Mouse (Mus musculus) yolk sac, embryonic 10.5 days (tissue): ENCODE results near the gene Heg1.

Experiments used
- DNase-seq: peaks from one replicate; pipeline ENCODE4 v3.0.0-alpha.2; 2017; ENCODE audit warnings: low spot score

Gene Heg1

DNA sequence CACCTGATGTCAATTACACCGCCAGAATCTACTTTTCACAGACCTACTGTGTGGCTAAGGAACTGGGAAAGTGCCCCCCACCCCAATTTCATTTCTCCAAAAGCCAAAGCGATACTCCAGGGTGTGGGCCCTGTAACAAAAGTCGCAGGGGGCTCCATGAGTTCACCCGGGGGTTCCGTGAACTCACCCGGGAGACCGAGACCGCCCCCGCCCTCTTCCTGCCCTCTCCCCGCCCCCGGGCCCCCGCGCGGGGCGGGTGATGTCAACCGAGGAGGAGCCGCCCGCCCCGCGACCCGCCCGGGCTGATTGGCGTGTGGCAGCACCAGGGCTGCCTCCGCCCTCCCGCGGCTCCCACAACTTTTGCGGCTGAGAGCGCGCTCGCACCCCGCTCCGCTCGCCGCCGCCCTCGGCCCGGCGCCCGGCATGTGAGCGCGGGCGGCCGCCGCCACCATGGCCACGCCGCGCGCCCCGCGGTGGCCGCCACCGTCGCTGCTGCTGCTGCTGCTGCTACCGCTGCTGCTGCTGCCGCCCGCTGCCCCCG lies at the start of gene Heg1:
Heg1 (plus strand) TSS at position 209 of the 541 bp plus-strand sequence.
- peak; percentile 68 for DNase-seq

DNA sequence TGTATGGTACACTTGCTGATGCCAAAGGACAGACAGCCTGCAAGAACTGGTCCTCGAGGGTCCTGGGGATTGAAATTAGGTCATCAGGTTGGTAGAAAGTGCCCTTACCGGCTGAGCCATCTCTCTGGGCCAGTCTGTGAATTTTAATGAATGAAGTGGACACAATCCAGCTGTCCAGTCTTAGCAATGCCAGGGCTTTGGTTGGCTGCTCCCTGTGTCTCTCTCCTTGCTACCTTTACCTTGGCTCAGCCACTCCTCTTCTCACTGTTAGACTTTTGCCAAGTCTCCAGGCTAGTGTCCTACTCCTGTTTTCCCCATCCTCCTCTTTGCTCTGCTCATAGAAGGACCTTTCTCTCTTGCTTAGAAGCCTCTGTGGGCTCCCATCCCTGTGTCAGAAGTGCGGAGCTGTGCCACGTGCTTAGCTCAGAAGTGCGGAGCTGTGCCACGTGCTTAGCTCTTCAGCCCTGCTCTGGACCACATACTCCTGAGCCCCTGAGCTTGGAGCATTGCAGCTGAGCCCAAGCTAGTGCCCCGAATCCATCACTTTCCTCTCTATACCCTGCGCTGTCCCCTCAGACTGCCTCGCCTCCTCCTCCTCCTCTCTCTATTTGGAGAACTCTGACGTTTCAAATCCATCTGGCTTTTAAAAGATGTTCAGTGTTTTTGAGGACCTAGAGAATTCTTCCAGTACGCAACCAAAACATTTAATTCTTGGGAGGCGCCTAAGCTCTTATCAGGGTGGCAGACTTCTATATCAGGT lies 48.2 kb upstream of the Heg1 start:
- no peak for DNase-seq

DNA sequence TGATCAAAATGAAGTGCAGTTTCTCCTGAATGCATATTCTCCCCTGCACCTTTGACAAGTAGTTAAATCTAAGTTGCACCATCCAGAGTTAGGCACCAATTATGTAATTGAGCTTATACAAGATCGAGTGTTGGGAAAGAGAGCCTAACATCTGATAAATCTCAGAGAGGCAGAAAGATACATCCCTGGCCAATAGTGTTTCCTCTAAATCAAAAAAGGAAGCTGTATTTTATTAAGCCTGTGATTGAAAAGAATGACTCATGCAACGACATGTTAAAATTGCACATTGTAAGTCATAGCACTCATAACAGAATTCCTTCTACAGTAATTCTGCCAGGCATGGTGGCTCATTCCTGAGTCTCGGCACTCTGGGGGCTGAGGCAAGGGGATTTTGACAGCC lies 42.4 kb upstream of the Heg1 start:
- DNase-seq = no peak

DNA sequence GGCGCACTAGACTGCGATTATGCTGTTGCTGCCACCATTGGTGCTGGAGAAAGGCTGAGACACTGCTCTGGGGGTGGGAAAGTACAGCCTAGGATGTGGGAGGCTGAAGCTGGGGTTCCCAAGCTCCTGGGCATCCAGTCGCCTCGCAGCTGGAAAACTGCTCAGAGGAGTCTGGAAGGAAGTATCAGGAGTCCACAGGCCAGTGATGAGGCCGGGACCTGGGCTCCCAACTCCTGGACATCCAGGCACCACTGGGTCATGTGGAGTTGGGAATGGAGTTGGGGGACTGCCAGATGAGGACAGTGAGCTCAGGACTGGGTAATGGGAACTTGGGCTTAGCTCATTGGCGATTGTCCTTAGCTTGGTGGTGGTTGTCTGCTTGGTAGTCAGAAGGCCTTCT lies 31.1 kb upstream of the Heg1 start:
- no peak for DNase-seq

DNA sequence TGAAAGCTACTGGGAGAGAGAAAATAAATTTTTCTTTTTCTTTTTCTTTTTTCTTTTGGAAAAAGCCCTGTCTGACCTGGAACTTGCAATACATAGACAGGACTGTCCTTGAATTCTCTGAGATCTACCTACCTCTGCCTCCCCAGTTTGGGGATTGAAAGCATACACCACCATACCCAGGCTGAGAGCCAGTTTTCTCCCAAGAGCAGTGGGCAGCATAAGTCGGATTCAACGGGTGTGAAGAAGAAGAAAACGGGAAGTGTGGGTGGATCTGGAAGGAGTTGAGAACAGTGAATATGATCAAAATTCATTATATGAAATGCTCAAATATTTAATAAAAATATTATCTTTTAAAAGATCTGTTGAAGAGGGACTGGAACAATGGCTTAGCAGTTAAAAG lies 28.7 kb upstream of the Heg1 start:
- DNase-seq = no peak

DNA sequence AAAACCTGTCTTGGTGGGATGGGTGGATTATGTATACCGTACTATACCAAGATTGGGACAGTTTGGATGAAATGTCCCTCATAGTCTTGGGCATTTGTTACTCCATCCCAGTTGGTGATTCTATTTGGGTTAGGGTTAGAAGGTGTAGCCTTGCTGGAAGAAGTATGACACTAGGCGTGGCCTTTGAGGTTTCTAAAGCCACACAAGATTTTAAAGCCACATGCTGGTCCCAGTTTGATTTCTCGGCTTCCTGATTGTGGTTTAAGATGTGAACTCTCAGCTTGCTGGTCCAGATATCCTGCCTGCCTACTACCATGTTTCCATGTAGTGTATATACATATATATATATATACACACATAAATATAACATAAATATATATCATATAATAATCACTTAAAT lies 27.0 kb upstream of the Heg1 start:
- DNase-seq = no peak

DNA sequence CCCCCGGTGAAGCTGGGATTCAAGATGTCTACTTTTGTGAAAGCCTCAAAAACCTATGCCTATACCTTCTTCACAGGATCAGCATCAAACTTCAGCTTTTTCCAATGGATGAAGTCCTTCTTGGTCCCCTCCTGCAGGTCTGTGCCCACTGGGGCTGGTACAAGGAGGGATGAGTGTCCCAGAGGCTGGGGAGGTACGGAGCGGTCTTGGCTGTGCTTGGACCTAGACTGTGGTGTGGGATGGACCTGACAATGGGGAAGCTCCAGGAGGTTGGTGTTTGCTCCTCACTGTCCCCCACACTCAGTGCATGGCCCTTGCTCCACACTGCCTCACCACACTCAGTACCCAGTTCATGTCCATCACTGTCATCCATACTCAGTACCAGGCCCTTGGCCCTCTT lies 26.0 kb upstream of the Heg1 start:
- DNase-seq = no peak

DNA sequence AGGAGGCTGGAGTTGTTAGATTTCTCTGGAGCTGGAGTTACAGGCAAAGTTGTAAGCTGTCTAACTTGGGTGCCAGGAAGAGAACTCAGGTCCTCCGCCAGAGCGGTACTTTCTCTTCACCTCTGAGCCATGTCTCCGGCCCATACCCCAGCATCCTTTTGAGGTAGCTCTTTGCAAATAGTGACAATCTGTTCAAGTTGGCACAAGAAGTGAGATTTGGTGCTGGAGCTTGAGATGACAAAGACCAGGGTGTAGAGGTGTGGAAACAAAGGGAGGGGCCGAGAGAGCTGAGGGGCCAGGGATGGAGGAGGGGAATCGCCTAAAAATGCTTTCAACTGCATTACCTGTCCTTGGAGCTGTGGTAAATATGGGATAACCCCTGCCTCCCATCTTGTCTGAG lies 24.6 kb upstream of the Heg1 start:
- DNase-seq = no peak

DNA sequence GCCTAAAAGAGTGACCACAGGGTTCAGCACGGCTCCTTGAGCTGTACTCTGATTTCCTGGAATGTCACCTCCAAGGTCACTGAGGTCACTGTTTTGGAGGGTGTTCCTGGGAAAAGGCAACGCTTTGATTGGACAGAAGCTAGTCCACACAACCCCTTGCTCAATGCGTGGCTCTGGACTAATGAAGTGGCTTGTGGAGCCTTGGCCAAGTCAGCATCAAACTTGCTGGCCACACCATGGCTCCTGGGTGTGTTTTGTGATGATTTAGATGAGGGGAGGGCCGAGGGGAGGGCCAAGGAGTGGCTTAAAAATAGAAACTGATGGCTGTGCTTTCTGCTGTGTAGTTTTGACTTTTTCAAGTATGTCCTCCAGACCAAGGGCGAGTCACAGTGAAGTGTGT lies 24.0 kb upstream of the Heg1 start:
- no peak for DNase-seq

DNA sequence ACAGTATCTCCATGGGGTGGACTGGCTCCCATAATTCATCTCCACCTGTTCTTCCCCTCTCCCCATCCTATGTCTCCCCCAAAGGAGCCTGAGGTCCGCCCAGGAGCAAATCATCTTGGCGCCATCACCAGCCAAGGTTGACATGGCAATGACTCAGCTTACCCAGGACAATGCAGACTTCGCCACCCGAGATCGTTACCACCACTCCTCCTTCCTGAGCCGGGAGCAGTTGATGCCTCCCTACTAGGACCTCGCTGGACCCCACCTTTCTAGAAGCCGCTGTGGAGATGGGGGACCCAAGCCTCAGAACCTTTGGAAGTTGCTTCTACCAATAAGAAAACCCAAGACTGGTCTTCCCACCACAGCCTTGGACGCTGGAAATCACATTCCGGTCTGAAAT lies 21.3 kb upstream of the Heg1 start:
- no peak for DNase-seq

DNA sequence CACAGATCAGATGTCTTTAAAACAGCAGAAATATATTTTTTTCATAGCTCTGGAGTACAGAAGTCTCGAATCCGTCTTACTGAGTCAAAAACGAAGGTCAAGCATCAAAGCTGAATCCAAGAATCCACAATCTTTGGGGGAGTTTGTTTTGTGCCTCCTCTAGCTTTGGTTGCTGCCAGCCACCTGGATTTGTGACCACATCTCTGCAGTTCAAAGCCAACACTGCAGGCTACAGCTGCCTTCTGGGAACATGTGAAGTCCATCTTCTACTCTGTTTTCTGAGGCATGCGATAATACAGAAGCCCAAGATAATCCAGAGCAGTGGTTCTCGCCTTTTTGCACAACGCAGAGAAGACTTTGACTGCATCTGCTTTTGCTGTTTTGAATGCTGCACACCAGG lies 17.9 kb upstream of the Heg1 start:
- DNase-seq = no peak

DNA sequence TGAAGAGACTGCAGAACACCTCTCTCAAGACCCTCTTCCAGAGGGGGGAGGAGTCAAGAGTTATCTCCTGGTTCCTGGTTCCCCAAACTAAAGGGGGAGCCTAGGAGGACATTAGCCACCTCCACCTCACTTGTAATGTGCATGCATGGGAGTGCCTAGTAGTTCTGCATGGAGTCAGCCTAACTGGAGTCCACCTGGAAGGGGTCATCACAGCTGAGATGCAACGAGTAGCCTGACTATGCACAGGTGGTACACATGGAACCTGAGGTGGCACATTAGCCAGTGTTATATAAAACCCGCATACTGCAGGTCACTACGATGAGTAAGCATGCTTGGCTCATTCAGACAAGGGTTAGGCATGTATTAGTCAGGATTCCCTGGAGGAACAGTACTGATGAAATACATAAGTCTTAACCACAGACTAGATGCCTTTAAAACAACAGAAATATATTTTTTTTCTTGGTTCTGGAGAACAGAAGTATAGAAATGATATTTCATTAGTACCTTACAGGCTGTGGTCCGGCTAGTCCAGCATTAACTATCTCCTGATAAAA lies 17.1 kb upstream of the Heg1 start:
- no peak for DNase-seq

DNA sequence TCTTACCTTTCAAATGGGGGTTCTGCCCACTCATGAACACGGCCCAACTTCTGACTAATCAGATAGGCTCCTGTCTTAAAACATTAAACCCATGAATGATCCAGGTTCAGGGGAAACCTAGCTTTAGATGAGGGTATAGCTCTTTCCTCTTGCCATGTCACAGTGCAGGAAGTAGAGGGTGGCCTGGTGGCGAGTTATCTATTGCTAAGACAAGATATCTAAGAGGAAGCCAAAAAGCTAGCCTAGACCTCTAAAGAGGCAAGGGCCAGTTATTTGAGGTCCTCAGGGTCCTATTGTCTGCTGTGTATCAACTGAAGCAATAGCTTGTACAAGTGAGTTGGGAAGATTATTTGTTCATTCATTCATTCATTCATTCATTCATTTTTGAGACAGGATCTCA lies 15.7 kb upstream of the Heg1 start:
- DNase-seq = no peak

DNA sequence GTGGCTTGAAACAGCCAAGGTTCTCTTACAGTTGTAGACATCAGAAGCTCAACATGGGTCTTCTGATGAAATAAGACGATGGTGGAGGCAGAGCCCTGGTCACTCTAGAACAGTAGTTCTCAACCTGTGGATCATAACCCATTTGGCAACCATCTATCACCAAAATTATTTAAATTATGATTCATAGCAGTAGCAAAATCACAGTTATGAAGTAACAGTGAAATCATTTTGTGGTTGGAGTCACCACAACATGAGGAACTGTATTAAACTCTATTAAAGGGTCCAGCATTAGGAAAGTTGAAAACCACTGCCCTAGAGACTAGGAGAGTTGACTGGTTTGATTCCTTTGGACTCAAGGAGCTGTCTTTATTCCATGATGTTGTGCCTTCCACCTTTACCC lies 15.1 kb upstream of the Heg1 start:
- no peak for DNase-seq

DNA sequence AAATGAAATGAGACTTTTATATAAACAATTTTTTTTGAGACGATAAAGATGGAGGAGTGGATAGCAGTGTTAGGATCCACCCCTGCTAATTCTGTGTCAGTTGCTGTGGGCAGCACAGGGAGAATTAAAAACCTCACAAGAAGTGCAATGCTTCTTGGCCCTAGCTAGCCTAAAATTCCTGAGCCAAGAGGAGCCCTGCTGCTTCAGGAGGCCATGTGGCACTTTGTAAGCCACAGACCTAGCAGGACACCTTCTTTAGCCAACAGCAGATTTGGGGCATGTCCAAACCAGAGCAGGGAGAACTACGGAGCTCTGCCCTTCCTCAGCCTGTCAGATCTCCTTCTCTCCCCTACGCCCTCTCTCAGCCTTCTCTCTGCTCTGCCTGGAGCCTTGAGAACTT lies 13.8 kb upstream of the Heg1 start:
- no peak for DNase-seq

DNA sequence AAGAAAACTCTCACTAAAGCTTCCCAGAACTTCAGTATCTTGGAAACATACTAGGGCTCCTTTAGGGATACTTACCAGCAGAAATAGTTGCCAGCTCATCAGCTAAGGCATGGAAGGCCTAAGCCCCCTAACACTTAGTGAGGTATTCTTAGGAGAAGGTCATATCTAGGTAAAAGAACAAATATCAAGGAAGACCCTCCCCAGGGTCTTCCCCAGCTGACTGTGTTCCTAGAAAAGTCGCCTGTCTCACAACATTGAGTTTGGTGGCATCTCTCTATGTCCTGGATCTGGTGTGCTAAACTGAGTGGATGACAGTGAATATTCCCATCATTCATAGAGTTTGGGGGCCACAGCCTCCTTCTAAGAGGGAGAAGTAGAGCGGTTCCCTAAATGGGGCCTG lies 13.2 kb upstream of the Heg1 start:
- no peak for DNase-seq

DNA sequence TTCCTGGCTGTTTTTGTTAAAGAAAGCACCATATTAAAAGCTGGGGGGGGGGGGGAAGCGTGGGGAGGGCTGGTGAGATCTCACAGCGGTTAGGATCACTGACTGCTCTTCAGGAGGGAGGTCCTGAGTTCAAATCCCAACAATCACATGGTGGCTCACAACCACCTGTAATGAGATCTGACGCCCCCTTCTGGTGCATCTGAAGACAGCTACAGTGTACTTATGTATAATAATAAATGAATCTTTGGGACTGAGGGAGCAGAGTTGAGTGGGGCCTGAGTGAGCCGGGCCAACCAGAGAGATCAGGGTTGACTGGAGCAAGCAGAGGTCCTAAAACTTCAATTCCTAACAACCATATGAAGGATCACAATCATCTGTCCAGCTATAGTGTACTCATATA lies 12.0 kb upstream of the Heg1 start:
- no peak for DNase-seq

DNA sequence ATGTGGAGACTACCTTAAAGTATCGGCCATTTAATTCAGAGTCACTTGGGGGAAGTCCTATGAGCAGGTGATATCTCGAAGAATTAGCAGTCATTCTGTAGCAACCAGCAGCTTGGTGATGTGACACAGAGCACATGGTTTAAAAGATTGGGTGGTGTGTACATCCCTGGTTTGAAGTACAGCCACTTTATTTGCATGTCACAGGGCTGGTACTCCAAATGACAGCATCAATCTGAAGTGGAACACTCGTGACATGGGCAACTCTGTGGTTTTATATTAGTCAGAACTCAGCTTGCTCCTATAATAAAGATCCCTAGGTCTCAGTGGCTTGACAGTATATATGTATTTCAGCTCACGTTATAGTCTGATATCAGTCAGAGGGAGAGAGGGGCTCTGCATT lies 11.5 kb upstream of the Heg1 start:
- no peak for DNase-seq

DNA sequence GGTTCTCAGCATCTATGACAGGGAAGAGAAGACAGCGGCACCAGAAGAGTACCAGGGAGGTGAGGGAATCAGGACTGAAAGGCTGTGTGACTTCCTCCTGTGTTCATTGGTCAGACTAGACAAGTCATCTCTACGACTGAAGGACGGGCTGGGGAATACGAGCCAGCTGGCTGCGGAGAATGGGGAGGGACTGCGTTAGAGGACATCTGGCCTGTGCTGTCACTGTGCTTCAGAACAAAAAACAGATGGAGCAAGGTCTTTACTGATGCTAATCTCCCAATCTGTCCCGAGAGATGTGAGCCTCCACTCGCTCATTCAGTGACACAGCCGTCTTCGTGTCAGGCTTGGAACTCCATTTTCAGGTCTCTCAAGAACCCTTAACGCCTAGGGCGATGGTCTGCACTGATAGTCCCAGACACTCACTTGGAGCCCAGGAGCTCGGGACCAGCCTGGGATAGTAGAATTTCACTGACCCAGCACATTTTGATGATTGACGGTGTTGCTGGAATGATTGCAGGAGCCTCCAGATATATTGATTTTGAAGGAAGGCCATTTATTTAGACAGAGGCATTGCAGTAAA lies 10.6 kb upstream of the Heg1 start:
- DNase-seq = no peak

DNA sequence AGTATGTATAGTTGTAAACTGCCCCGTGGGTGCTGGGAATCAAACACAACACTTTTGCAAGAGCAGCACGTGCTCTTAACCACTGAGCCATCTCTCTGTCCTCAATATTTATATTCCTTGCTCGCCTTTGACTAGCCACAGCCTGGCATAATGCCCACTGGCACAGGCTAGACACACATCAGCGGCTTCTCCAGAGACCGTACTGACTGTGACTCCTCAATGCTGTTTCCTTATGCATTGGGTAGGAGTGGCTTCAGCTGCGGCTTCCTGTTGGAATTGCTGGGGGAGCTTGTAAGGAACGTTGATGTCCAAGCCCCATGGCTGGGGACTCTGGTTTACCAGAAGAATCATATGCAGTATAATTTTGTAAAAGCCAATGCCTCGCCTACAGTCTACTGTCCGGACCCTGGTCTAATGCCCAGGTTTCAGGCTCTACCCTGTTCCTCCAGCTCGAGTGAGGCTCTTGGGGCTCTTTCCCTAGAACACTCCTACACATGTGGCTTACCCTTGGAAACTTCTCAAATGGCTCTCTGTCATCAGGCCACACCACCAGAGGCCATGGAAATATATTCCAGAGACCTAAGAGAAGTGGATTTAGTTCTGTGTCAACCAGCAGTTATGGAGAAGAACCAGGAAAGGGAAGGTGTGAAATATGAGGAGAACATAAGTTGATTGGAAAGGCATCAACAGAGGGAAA lies 8.9 kb upstream of the Heg1 start:
- DNase-seq = no peak

DNA sequence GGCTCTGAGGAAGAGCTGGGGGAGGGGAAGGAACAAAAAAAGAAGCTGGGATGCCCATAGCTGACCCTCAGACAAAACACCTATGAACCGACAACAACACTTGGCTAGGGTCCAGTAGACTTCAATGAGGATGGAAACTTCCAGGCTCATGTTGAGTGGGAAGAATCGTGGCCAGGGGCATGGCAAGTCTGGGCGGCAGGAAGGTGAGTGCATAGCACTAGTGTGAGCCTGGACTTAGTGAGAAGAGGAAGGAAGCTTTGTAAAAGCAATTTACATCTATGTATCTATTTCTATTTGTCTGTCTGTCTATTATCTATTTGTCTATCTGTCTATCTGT lies 8.4 kb upstream of the Heg1 start:
- DNase-seq = no peak

DNA sequence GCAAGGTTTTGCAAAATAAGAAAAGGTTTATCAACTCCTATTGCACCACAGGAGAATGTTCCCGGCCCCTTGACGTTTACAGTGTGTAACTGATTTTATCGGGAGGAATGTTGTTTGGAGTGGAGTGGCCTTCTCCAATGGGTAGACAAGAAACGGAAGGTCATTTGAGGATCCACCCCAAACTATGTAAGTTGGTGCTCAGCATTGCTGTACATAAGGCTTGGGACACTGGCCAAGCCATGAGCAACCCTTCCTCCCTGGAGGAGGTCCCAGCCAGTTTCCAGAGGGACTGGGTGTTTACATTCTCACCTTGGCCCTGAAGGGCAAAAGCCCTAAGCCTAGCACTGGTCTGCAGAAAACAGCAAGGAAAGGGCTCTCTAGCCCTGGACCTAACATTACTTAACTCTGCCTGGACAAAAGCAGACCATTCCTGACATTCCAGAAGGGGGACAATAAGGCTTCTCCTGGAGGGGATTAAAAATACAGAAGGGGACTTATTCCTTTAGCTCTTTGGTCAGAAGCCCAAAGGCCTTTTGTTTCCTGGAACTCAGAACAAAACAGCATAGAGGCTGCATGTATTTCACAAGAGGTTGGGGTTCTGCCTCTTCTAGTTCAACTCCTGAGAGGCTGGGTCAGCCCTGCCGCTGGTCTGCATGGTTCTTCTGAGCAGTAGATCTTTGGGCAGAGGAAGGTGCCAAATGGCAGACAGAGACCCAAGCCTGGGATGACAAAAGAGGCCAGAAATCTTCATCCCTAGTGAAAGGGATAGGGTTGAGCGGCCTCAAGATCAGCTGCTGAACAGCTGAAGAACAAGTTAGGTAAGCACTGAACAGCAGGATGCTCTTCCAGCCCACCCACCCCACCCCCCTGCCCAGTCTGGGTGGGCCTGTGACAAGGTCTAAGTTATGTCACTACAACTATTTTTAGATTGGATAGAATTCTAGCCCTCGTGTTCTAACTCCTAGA lies 7.5 kb upstream of the Heg1 start:
- peak; percentile 14 for DNase-seq
